Mouse (Mus musculus): ENCODE data around the gene Rab3gap2. TPM values are rescaled to one million over a fixed set of nuclear protein-coding genes. Genes with fewer than 3 reads are reported as not detected.
A peak's percentile ranks its signal among the peaks of the same experiment; 100 is the strongest.

The Rab3gap2 gene
- polyA plus RNA-seq, 1 experiment from 2014 or later = 22.0 TPM

DNA sequence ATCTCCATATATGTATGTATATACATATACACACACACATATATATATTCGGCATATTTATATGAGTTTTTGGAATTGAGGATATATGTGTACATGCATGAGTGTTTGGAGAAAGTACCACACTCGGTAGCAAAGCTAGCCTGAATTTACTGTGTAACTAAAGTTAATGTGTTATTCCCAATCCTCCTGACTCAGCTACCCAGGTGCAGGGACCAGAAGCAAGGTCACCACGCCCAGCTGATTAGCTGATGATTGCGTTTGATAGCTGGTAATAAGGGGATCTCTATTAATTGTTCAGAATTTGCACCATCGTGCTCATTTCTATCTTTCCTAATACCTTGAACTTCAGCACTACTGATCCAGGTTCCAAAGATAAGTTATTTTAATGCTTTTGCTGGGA, 129.7 kb downstream of the Rab3gap2 start:
- Histone ChIP-seq H3K9me3 (ENCODE audit: control insufficient read depth, low read length) (no peaks in the 10 kb centered on the region), H3K27ac (replicated peaks; ENCODE audit: low read depth, low read length) (no peak overlapping the region), H3K9ac (ENCODE audit: low read length) (no peak overlapping the region), H3K27me3 (ENCODE audit: control insufficient read depth, insufficient read depth, low read length) (no peaks in the 10 kb centered on the region), H3K36me3 (ENCODE audit: control insufficient read depth, insufficient read depth, low read length) (no peaks in the 10 kb centered on the region), H3K4me1 (ENCODE audit: control insufficient read depth, insufficient read depth, low read length) (no peaks in the 10 kb centered on the region; the same call in 1 of the 2 replicates), H3K4me3 (ENCODE audit: low read depth, low read length) (no peak overlapping the region), H3K4me2 (ENCODE audit: low read depth, severe bottlenecking) (no peak overlapping the region)
- DNase-seq (ENCODE audit: low spot score) (no peak), ATAC-seq (ENCODE audit: insufficient number of reproducible peaks, low FRiP score, low TSS enrichment, low read depth) (no peak)
- 89% methylated on average over 5 of the region's 5 CpGs for WGBS

DNA sequence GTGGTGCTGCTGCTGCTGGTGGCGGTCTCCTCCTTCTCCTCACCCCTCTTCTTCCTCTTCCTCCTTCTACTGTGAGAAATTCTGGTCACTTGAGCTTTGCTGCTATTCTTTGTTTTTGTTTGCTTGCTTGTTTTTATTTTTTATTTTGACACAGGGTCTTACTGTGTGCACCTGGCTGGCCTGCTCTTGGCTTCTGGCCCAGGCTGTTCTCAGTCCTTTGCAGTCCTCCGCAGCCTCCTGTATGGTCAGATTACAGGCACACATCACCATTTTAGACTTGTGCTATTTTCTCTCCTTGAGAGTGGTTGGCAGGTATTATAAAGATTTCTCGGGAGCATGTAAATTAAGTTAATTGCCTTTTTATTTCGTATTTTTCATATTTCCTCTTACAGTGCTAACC, 130.2 kb downstream of the Rab3gap2 start:
- 92% methylated on average over 4 of the region's 4 CpGs for WGBS

GRCm38 (mm10) chr1:185335231-185335765, 131.4 kb downstream of the Rab3gap2 start:
- no peaks in the 10 kb centered on the region; the same call in 1 of the 2 replicates for H3K4me1 ChIP-seq (ENCODE audit: control insufficient read depth, insufficient read depth, low read length)
- H3K27me3 ChIP-seq (ENCODE audit: control insufficient read depth, insufficient read depth, low read length) = no peaks in the 10 kb centered on the region
- H3K36me3 ChIP-seq (ENCODE audit: control insufficient read depth, insufficient read depth, low read length) = no peaks in the 10 kb centered on the region
- no peak overlapping the region for H3K4me3 ChIP-seq (ENCODE audit: low read depth, low read length)
- no peaks in the 10 kb centered on the region for H3K9me3 ChIP-seq (ENCODE audit: control insufficient read depth, low read length)
- DNase-seq (ENCODE audit: low spot score) (no peak), ATAC-seq (ENCODE audit: insufficient number of reproducible peaks, low FRiP score, low TSS enrichment, low read depth) (no peak)
- no peak overlapping the region for H3K9ac ChIP-seq (ENCODE audit: low read length)
- no peak overlapping the region for H3K4me2 ChIP-seq (ENCODE audit: low read depth, severe bottlenecking)
- WGBS = 80% methylated on average over 6 of the region's 6 CpGs
- H3K27ac ChIP-seq (replicated peaks; ENCODE audit: low read depth, low read length) = no peak overlapping the region

More for the DNA sequence above, 130.2 kb downstream of the Rab3gap2 start:
- DNase-seq (ENCODE audit: low spot score) = no peak
- H3K9ac ChIP-seq (ENCODE audit: low read length) = no peak overlapping the region
- no peaks in the 10 kb centered on the region for H3K9me3 ChIP-seq (ENCODE audit: control insufficient read depth, low read length)
- H3K4me3 ChIP-seq (ENCODE audit: low read depth, low read length) = no peak overlapping the region
- no peaks in the 10 kb centered on the region for H3K27me3 ChIP-seq (ENCODE audit: control insufficient read depth, insufficient read depth, low read length)
- ATAC-seq (ENCODE audit: insufficient number of reproducible peaks, low FRiP score, low TSS enrichment, low read depth) = no peak
- no peak overlapping the region for H3K4me2 ChIP-seq (ENCODE audit: low read depth, severe bottlenecking)
- no peaks in the 10 kb centered on the region for H3K36me3 ChIP-seq (ENCODE audit: control insufficient read depth, insufficient read depth, low read length)
- H3K4me1 ChIP-seq (ENCODE audit: control insufficient read depth, insufficient read depth, low read length) = no peaks in the 10 kb centered on the region; the same call in 1 of the 2 replicates
- no peak overlapping the region for H3K27ac ChIP-seq (replicated peaks; ENCODE audit: low read depth, low read length)

MicroRNA genes within 50 kb of the gene (microRNA counts, 519-probe panel; counts per million panel counts)
- microRNA mmu-miR-194 (2,495 counts per million, percentile 22 among the panel's probes with 10 or more counts), microRNA mmu-miR-664 (not detected)

Small RNA genes within 50 kb of the gene (microRNA-seq; reads per million reads assigned to microRNA genes)
- gene Mir194-1 (1.8 reads per million), gene Mir215 (not detected), gene Mir664 (5.8 reads per million, percentile 12 among the genes with 10 or more reads in this experiment)

Other genes starting within 250 kb of the Rab3gap2 start
- 2.7 and 3.2 TPM in 2 replicates for gene Mark1, start 204.5 kb upstream of the Rab3gap2 start, polyA plus RNA-seq (2014; fragmentation: Nextera tagmentation; extraction: Ambion mirVana)
- gene Iars2, start 125.3 kb downstream of the Rab3gap2 start, polyA plus RNA-seq (2014; fragmentation: Nextera tagmentation; extraction: Ambion mirVana) = 28.0 and 29.2 TPM in 2 replicates
- 18.6 and 23.7 TPM in 2 replicates for gene Bpnt1, start 128.0 kb downstream of the Rab3gap2 start, polyA plus RNA-seq (2014; fragmentation: Nextera tagmentation; extraction: Ambion mirVana)
- gene Eprs, start 158.9 kb downstream of the Rab3gap2 start, polyA plus RNA-seq (2014; fragmentation: Nextera tagmentation; extraction: Ambion mirVana) = 144 and 150 TPM in 2 replicates